Mouse (Mus musculus) inflammation-experienced regulatory T-cells, adult 6 months (primary cell): ENCODE results near the gene Gdf5. TPM values are rescaled to one million over a fixed set of nuclear protein-coding genes. Genes with fewer than 3 reads are reported as not detected.
"Not testable (repeated sequence)": the region's sequence is repeated elsewhere in the genome, so short reads cannot be mapped to it uniquely, and the experiment has no call there.

Experiments used
- ATAC-seq: one replicate; pipeline ENCODE4 v1.8.0; 2017
- polyA plus RNA-seq, 3 experiments: library from polyadenylated mRNA; unstranded; fragments of 100-300 nt; shearing (Covaris generic); gene quantifications; one replicate each; pipeline ENCODE4 v1.2.1; 2017

Gene Gdf5
- polyA plus RNA-seq, 3 experiments from 2014 or later, result not detected

- no peak for ATAC-seq
Observed at GRCm38 (mm10) chr2:155940681-155941080, 4.5 kb downstream of the Gdf5 start, which contains the start of gene Gm15557. Gene Gm15557, plus strand, starts transcription at chr2:155940728.

DNA sequence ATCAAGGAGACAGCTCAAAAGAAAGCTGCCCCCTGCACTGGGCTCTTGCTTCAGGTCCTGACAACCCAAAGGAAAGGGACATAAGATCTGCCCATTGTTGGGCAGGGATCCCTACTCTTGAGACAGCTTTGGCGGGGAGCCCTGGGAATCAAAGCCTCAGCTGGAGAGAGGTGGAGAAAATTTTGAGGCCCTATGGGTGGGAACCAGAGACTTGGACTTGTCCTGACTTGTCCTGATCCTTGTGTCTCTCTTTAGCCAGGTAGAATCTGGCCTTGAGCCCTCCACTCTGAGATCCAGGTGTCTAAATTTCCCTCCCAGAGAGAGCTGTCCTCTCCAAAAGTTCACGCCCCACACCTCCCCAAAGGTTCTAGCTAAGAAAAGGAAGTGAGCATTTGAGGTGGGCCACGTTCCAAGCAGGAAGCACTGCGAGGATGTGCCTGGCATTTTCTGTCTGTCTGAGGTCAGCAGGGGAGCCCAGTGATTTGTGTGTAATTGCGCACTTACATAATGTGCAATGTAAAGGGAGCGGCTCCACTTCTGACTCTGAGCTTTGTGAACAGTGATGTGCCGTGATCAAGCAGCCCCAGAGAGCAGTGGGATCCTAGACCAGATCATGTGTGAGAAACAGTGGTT lies 5.2 kb downstream of the Gdf5 start:
- ATAC-seq, result no peak

DNA sequence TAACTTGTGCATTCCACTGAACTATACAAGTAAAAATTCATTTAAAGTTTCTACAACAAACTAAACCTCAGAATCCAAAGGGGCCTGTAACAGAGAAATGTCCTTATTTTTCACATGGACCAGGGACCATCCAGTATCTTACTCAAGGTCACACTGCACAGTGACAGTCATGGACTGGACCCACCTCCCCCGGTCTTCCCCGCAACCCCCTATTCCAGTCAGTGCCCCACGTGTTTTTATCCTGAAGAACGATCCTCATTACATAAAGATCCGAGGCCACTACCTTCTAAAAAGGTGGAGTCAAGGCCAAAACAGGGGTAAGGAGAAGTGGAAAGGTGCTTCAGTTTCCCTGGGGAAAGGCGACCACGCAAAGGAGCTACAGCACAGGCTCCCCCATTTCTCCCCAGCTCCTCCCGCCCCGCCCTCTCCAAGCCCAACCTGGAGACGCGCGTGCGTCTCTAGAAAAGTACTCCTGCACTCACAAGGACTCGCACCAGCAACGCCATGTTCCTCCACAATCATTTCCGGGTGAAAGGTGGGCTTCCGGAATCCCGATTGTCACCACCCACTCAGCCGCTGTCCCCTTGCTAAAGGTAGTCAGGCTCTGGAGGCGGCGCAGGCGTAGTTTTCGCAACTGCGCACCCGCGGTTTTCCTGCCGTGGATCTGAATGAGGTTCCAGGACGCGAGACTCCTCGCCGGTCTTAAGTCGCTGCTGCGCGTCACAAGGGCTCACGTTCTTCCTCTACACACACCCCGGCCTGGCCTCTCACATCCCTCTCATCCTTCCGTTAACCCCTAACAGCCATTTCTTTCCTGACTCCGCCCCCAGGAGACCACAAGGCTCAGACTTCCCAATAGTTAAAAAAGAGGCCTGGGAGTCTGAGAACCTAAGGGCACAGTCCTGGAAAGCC lies 15.4 kb downstream of the Gdf5 start, which contains the start of gene Uqcc1:
Uqcc1 (minus strand) TSS at position 780 of the 912 bp plus-strand sequence.
- ATAC-seq, result peak; percentile 96

DNA sequence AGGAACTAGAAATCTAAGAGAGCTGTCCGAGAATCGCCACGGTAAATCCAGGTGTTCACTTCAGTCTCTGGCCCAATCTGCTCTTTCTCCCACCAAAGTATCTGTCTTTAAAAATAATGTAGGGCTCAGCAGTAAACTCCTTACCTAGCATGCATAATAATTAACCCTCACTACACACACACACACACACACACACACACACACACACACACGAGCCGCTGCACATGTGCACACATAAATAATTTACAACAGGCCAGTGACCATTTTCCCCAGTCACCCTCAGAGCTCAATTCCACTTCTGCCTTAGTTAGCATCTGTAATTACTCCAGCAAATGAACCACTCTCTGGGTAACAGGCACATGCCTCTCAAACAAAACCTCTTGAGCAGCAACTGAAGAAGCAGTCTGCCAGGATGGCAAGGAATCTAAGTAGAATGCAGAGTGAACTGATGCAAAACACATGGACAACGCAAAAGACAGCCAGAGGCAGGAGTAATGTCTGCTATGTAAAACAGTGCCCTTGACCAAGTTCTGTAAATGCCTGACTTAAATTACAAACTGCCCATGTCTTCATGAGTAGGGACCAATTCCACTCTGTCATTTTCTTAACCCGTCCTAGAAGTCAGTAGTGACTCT lies 16.3 kb downstream of the Gdf5 start:
- ATAC-seq, result no peak

DNA sequence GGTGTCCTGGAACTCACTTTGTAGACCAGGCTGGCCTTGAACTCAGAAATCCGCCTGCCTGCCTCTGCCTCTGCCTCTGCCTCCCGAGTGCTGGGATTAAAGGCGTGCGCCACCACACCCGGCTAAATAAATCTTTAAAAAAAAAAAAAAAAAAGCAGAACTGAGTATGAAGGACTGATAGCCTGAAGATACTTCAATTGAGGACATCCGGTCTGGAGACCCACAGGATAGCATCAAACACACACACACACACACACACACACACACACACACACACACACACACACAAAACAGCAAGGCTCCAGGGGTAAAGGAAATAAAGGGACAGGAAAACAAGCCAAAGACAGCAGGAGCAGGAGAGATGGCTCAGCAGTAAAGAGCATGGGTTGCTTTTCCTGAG lies 20.0 kb downstream of the Gdf5 start:
- ATAC-seq, result not testable (repeated sequence)

- ATAC-seq, result no peak
Observed at GRCm38 (mm10) chr2:155923143-155923542, 22.0 kb downstream of the Gdf5 start.

DNA sequence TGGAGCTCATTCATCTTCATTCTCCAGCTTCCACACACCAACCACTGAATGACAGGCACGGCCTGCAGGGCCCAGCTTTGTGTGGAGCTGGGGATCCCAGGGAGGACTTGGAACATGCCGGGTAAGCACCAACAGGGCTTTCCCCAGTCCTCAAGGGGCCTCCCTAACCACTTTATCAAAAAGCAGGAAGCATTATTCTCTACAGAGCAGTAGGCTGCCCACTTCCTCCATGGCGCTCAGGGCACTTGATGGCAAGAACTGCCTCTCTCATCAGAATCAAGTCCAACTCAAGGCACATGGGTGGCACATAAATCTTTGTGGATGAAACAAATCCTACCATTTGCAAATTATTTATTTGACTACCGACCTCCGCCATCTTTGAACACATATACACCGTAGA lies 30.5 kb downstream of the Gdf5 start:
- ATAC-seq, result no peak

DNA sequence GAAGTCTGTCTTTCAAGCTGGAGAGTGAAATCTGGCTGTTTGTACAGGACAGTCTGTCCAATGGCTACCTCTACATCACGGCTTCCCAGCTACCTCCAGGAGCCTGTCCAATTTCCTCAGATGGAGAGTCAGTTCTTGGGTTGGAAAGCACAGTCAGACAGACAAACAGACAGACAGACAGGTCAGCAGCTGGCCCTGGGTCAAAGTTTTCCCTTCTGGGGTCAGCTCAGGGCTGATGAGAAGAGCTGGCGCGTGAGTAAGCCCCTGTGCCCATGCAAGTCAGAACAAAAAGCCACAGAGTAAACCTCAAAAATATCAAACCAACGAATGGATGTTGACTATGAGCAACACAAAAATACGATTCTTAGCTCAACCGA lies 41.5 kb downstream of the Gdf5 start:
- no peak for ATAC-seq

DNA sequence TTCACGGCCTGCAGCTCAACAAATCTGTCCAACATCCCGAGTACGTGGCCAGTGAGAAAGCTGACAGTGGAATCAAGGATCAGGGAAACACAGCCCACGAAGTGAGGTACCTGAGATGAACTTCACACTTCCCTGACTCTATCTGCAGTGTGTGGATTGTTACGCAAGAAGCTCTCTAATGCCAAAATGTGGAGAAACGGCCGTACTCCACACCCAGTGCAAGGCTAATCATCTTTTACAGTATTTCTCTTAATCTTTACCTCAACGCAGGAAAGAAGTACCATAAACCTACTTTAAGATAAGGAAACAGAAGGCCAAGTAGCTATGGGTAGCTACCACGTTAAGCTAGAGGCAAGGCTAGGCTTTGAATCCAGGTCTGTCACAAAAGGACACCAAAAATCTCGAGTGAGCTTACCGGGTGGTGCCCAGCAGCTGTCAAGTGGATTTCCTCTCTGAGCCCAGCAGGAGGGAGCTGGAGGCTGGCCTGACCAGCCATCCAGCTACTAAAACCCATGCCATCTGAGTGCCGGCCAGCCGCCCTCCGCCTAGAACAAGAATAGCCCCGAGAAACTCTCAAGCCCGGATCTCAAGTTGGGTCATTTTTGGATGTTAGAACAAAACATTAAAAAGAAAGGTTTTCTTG lies 42.1 kb downstream of the Gdf5 start:
- ATAC-seq, result no peak

DNA sequence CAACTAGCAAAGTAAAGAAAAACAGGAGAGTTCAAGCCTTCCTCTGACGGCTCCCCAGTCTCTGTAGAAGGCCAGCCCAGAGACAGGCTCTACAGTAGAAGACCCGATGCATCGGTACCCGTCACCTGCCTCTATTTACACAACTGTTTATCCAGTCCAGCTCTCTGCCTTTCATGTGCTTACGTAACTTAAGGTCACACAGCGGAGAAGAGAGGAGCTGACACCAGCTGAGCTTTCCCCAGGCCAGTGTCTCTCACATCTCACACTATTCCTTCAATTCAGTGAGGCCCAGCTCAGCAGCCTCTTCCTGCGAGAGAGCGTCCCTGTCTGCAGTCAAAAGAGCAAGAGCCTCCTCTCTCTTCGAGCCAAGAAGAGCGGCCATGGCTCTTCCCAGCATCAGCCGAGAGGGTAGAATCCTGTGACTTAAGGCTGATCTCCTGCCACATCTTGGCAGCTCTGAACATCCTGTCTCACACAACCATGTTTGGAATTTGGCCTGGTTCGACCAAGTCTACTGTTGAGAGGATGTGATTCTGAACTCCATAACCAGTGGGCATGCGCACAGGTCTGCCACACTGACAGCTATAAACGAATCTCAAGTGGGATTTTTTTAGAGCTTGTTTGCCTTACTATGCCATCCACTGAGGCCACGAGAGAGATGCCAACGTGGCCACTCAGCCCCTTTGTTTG lies 50.0 kb downstream of the Gdf5 start:
- ATAC-seq, result no peak

GRCm38 (mm10) chr2:155894307-155895045 lies 50.7 kb downstream of the Gdf5 start:
- no peak for ATAC-seq

Other genes with a start within 250 kb of the Gdf5 start
- gene Edem2, start 215.9 kb downstream of the Gdf5 start, polyA plus RNA-seq, result 10 to 100 TPM; 38.5 to 41.2 (median 39.8) TPM
- not detected for gene Gm17581, start 209.5 kb downstream of the Gdf5 start, polyA plus RNA-seq
- gene Procr, start 194.2 kb downstream of the Gdf5 start, polyA plus RNA-seq, result under 1 TPM in 1 of 3 experiments, not detected in 2; 0.23 TPM
- gene Mmp24, start 170.0 kb downstream of the Gdf5 start, polyA plus RNA-seq, result not detected
- gene BC029722, start 125.9 kb downstream of the Gdf5 start, polyA plus RNA-seq, result 10 to 100 TPM; 12.6 to 16.8 (median 15.9) TPM
- gene Eif6, start 118.4 kb downstream of the Gdf5 start, polyA plus RNA-seq, result 10 to 100 TPM; 65.0 to 78.8 (median 71.9) TPM
- gene Fam83c, start 110.5 kb downstream of the Gdf5 start, polyA plus RNA-seq, result not detected
- 10 to 100 TPM; 34.5 to 47.4 (median 36.3) TPM for gene Uqcc1, start 15.1 kb downstream of the Gdf5 start, polyA plus RNA-seq
- gene Gm15557, start 4.6 kb downstream of the Gdf5 start, polyA plus RNA-seq, result not detected
- gene Cep250, start 11.1 kb upstream of the Gdf5 start, polyA plus RNA-seq, result 10 to 100 TPM; 30.4 to 48.2 (median 47.9) TPM
- 1 to 10 TPM; 1.4 to 1.8 (median 1.7) TPM for gene 6430550D23Rik, start 62.6 kb upstream of the Gdf5 start, polyA plus RNA-seq
- gene Ergic3, start 62.7 kb upstream of the Gdf5 start, polyA plus RNA-seq, result 100 to 1,000 TPM in 2 of 3 experiments, 10 to 100 TPM in 1; 97.9 to 172 (median 128) TPM
- not detected for gene Fer1l4, start 107.6 kb upstream of the Gdf5 start, polyA plus RNA-seq
- gene Spag4, start 119.8 kb upstream of the Gdf5 start, polyA plus RNA-seq, result under 1 TPM in 1 of 3 experiments, not detected in 2; 0.13 TPM
- 10 to 100 TPM; 43.3 to 63.8 (median 46.2) TPM for gene Cpne1, start 166.6 kb upstream of the Gdf5 start, polyA plus RNA-seq
- gene Rbm12, start 166.6 kb upstream of the Gdf5 start, polyA plus RNA-seq, result 10 to 100 TPM; 11.7 to 20.0 (median 18.2) TPM
- 10 to 100 TPM in 1 of 3 experiments, 1 to 10 TPM in 2; 5.9 to 12.5 (median 10.0) TPM for gene Gm28036, start 181.7 kb upstream of the Gdf5 start, polyA plus RNA-seq
- gene Romo1, start 198.7 kb upstream of the Gdf5 start, polyA plus RNA-seq, result 100 to 1,000 TPM; 144 to 170 (median 160) TPM
- 10 to 100 TPM; 34.3 to 43.0 (median 36.7) TPM for gene Nfs1, start 198.8 kb upstream of the Gdf5 start, polyA plus RNA-seq
- 100 to 1,000 TPM; 572 to 796 (median 746) TPM for gene Rbm39, start 234.9 kb upstream of the Gdf5 start, polyA plus RNA-seq